Mouse (Mus musculus): ENCODE measurements at regions not wholly inside any gene's neighbourhood (a gene's known extent, or its start where the extent isn't known, plus 50 kb on each side); places are given as distances from the start of the nearest gene placed in this dataset.

DNA sequence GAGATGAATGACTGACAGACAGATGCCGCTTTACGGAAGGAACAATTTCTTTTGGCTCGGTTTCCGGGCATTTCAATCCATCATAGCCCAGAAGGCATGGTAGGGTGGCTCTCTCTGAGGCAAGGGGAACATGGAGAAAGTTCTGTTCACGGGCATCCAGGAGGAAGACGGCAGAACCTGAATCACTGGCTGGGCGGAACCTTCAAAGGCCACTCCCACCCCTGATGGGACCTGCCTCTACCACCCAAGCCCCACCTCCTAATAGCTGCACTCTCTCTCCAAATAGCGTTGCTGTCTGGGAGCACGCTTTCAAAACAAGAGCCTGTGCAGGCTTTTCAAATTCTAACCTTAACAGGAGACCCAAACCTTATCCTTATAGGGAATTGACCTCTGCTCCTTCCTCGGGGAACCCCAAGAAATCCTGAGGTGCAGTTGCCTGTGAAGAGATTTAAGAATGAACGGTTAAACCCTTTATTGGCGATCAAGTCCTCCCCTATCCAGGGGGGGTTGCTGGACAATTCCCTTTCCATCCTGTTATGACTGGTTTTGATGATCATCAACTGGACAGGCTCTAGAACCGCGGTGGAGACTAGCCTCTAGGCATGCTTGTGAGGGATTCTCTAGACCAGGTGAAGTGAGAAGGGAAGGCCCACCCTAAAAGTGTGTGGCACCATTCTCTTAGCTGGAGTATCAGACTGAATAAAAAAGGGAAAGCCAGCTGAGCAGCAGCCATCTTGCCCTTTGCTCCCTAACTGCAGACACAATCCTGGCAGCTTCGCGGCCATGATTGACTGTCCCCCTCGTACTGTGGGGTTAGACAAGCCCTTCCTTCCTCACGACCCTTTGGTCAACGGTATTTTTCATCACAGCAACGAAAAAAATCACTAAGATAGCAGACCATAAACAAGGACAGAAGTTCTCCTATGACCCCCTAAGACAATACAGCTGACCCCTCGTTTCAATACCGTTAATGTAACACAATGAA is 184.5 kb upstream of the Dyrk2 start:
- no peak for DNase-seq (ENCODE audit: low read depth)

DNA sequence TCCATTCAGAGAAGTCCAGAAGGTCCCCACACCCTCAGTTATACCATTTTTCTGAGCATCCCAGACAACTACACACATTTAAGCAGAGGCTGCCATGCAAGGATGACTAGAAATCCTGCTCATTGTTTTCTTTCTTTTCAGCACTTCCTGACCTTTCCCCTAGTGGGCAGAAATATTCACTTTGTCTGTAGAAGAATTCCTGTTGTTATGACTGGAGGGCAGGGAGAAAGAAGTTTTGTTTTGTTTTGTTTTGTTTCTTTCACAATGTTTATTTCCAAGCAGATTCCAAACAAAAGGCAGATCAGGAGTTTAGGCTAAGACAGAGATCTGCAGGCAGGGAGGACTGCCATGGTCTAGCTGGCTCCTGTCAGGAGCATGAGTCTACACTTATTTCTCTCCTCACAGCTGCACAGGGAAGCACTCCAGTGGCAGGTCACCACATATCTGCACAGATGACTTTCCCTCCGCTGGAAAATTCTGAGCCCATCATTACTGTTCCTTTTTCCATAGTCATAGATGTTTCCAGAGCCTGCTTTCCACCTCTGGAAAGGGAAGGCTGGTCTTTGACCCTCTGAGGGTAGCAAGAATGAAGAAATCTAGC is 182.5 kb upstream of the Dyrk2 start:
- no peak for DNase-seq (ENCODE audit: low read depth)

DNA sequence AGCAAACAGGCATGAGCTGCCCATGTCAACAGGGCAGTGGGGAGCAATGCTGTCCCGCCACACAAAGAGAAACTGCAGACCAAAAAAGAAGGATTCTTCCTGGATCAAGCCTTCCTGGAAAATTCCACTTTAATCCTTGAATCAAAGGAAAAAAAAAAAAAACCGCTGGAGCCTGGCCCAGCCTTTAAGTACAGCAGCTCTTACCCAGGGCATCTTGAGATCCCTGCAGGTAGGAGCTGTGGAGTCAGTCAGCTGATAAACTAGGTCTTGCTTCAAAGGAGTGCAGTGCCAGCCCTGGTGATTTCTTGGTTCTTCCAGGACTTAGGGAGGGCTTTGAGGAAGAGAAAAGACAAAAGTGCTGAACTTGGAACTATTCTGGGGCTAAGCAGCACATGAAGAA is 181.6 kb upstream of the Dyrk2 start:
- DNase-seq (ENCODE audit: low read depth), result no peak

DNA sequence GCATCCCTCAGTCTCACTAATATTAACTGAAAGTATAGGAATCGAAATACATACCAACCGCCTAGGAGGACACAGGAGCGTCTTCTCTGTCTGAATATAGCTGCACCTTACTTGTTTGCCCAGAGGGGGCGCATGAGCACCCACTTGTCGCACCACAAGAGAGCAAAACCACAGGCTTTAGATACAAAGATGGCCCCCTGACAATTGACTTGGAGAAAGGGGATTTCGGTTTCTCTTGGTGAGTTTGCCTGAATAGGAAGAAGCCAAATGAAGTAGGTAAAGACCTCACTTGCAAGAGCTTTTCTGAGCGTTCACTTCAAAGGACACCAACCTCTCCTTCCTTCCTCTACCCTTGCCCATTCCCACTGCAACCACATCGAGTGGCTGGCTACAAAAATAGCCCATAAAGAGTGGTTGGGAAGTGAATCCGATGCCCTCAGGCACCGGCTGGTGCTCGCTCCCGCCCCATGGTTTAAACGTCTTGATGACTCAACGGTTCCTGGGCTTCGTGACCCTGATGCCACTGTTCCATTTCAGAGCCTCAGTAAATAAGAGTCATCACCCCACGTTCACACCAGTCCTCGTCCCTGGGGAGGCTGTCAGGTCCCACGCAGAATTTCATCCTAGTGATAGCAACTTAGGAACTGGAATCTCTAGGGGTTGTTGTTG is 180.1 kb upstream of the Dyrk2 start:
- peak; percentile 83 for DNase-seq (ENCODE audit: low read depth)

DNA sequence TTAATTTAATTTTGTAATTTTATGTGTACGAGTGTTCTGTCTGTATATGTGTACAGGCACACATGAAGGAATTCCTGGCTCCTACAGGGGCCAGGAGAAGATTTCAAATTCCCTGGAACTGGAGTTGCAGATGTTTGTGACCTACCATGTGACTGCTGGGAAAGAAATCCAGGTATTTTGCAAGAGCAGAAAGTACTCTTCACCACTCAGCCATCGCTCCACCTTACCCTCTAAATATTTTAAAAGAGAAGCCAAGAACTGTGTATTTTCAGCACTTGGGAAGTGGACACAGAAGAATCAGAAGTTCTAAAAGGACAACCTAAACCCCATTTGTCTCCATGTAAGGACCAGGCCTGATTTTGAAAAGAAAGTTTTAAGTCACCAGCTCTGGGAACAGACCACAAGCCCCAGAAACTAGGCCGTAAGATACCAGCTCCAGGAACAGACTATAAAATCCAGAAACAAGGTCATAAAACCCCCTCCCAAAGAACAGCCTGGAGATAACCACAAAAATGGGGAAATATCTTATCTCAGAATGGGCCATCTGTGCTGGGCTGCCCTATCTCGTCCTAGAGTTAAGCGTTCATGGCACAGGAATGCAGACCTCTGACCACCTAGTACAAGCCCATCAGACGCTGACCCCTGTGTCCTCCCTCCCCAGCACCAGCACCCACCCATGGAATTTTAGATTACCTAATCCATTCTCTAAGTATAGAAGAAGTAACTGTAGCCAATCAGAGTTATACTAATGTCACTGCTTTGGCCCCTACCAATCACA is 178.8 kb upstream of the Dyrk2 start:
- no peak for DNase-seq (ENCODE audit: low read depth)

DNA sequence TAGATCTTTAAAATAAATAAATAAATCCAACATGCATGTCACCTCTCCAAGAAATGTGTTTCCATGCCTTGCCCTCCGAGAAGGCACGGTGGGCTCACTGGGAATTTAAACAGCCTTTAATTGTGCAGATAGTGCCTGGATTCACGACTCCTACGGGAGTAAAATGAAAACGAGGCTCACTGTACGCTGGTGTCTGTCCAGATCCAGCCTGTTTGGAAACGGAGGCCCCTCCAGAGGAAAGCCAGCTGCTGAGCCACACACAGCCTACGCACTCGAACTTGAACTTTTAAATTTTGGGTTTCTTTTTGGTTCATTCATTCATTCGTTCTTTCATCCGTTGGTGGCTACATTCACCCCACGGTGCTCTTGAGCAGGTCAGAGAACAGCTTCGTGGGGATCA is 175.1 kb upstream of the Dyrk2 start:
- DNase-seq (ENCODE audit: low read depth), result no peak

DNA sequence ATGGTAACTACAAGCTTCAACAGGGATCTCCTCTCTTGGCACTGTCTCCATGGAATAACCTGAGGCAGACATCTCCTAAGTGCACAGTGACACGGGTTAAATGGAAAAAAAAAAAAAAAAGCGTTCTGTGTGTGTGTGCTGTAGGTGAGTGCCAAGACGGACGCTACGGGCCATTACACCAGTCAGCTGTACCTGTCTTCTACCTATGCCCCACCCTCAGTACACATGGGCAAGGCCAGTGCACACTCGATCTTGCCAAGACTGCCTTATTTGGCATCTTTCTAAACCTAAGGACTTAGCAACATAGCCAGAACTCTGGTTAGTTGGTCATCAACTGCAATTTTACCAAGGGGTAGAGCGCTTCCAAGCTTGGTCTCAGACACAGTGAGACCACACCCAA is 173.1 kb upstream of the Dyrk2 start:
- no peak for DNase-seq (ENCODE audit: low read depth)

DNA sequence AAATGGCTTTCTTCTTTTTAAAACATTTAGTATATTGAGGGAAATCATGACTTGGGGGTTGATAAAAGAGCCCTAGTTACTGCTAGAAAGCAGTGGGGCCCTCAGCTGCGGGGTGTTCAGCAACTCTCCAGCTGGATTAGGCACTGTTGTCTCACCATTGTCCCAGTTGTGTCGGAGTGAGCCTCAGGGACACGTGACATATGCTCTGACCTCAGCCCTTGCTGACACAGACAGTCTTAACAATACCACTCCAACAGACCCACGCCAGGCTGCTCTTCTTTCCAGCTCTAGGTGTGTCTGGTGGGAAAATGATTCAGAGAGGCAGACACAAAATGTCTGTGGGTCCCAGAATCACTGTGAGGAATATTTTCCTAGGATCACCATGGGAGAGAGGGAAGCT is 170.2 kb upstream of the Dyrk2 start:
- no peak for DNase-seq (ENCODE audit: low read depth)

DNA sequence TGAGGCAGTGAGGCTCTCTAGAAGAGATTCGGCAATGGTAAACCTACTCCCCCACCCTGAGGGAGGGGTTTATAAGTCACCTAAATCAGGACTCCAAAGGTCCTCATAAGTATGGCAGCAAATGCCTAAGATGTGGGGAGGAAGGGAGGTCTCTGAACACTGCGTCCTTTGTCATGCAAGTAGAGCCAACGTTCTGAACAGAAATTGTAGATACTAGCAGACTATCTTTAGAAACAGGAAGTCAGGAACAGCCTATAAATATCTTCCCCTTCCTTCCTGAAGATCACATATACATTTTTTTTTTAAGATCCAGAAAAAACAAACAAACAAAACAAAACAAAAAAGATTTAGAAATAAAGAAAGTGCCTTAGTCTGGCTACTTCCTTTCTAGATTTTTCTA is 169.7 kb upstream of the Dyrk2 start:
- no peak for DNase-seq (ENCODE audit: low read depth)

DNA sequence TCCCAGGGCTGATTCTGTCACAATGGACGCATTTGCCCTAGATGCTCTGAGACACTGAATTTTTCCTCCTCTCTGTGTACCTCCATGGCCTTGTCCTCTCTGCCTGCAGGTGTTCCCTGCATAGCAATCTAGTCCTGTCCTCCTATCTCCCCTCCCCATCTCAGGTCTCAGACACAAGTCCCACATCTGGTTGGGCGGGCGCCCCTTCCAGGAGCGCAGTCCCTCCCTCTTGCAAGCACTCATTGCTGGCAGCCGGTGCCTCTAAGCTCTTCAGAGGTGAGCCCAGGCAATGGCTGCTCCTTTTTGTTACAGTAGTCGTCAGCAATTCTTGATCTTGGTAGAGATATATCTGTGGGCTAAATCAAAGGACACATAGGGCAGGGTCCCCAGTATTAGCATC is 169.0 kb upstream of the Dyrk2 start:
- DNase-seq (ENCODE audit: low read depth), result no peak

DNA sequence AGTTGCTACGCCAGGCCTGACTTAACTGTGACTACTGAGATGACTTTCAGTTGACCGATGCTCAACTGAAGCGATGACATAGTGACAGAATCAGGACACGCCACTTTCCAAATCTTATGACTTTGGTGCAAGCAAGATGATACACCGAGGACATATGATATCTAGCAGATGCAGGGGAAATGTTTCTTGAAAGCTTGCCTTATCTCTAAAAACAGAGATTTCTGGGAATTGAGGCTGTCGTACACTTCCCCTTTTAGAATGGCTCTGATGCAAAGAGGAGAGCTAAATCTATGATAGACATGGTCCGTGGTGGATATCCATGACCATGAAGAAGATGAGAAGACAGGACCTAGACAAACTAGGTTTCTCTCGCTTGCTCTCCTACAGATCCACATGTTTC is 167.8 kb upstream of the Dyrk2 start:
- no peak for DNase-seq (ENCODE audit: low read depth)

DNA sequence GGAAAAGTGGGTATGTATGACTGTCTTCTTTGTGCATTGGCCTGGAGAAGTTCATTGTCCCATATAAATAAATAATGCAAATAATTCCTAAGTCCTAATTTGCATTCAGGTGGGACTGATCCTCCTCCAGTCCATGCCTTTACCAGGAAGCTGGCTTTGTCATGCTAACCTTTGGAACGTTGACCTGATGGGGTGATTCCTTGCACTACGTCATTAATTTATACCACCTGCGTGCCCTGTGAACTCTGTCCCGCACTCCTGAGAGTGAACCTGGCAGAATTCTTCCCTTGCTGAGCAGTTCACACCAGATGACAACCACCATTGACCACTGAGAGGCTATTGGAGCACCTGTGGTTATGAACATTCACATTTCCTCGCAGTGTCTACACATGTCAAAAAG is 165.9 kb upstream of the Dyrk2 start:
- no peak for DNase-seq (ENCODE audit: low read depth)

DNA sequence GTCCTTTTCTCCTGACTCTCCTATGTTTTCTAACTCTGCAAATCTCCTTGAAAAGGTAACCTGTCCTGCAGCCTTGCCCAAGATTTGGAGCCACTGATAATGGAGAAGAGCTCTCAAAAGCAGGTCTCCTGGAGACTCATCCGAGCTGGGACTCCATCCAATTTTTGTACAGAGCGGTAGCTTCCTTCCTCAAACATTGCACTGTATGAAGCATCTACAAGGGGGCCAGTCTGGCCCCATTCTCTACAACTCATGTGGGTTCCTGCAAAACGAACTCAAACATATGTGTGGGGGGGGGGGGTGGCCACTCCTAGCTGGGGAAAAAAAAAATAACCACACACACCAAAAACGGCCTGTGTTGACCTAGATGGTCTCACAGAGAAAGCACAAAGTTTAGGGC is 164.4 kb upstream of the Dyrk2 start:
- no peak for DNase-seq (ENCODE audit: low read depth)

DNA sequence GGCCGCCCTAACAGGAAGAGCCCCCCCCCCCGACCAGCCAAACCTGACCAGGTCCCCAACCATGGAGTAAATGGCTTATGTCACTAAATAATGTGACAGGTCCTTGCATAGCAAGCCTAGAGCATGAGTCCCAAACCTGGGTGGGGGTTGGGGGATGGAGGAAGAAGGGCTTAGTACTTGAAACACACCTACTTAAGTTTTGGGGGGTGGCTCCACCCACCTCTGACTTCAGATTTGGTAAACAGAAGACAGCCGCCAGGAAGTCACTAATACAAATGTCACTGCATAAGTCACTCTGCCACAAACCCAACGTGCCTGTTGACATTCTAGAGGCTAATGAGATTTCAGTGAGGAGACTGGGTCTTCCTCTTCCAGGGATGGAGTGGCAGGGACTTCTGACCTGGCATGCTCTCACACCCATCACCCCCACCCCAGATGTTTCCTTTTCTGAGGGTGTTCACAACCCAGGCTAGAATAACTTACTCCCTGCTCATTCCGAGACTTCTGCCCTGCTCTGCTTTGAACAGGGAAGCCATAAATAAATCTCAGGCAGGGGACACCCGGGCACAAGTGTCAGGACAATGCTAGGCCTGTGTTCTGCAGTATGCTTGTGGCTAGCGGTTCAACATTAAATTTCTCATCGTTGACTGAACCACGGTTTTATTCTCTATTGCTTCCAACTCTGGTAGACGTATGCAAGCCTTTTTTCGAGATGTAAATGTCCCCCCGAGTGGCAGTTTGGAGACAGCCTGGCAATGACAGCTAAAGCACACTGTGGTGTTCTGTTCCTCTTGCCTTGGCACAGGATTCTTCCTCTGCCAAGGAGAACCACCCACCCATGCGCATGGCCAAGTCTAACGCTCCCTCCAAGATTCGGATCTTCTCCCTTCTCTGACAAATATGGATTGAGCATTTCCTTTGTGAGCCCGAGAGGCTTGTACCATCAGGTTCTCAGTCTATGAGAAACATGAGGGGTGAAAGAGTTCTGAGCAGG is 161.6 kb upstream of the Dyrk2 start:
- peak; percentile 76 for DNase-seq (ENCODE audit: low read depth)

DNA sequence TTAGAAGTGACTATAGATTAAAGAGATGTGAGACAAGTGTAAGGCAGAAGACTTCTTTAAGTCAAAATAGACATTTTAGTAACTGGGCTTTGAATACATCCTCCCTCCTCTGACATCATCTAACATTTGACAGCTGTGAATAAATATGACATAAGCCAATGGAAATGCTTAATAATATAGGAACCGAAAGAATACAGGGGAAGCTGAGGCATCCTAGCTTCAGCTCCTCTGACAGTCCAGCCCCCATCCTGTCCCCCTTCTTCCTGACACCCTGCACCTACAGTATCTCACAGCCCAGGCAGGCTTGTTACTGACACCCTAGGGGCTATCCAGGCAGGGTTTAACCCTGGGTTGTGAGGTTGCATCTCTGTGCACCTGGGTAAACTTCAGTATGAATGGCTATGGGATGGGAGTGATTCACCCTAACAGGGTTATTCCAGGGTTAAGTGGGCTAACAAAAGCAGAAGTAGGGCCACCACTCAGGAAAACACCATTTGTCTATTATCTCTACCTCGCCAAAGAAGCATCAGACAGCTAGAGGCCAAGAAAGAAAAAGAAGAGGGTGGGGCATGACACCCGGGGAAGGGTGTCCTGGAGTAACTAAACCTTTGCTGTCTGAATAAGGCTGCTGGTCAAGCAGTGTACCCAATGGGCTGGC is 158.6 kb upstream of the Dyrk2 start:
- peak; percentile 43 for DNase-seq (ENCODE audit: low read depth)

DNA sequence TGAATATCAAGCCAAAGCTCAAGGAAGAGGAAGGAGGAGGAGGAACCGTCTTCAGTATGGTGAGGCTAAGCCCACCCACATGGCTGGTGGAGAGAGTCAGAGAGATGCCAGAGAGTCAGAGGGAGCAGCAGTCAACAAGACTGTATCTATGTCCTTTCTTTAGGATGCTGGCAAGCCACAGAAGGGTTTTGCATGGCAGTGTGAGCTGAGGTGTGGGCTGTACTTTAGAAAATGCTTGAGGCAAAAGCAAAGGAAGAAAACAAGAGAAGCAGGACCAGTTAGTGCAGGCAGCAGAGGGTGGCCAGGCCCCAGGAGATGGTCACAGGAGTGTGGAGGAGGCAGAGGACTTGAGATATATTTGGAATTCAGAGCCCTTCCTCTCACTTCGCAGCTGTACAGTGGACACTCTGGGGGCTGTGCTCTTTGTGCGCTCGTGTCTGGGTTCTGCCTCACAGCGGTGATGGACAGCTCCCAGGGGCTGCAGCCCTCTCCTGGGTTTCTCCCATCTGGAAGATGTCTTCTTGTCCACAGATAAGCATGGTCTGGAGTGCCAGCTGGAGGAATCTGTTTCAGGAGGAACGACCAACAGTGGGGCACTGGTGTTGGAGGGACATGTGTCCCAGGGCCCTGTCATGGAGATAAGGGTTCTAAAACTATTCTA is 157.4 kb upstream of the Dyrk2 start:
- DNase-seq (ENCODE audit: low read depth), result no peak

DNA sequence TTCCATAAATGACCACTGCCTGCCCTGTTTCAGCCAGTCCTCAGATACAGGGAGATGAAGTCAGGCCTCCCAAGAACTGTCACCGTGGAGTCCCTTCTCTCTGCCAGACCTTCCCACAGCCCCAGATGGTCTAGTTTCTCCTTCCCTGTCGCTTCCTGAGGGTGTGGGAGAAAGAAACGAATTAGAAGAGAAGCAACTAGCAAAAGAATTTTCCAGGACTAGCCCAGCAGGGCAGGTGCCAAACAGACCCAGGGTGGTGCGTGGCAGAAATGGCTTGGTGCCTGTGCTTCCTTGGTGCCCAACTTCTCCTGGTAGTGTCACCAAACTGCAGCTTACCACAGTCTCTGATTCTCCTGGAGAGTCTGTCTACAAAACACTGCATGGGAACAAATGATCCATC is 156.3 kb upstream of the Dyrk2 start:
- no peak for DNase-seq (ENCODE audit: low read depth)

DNA sequence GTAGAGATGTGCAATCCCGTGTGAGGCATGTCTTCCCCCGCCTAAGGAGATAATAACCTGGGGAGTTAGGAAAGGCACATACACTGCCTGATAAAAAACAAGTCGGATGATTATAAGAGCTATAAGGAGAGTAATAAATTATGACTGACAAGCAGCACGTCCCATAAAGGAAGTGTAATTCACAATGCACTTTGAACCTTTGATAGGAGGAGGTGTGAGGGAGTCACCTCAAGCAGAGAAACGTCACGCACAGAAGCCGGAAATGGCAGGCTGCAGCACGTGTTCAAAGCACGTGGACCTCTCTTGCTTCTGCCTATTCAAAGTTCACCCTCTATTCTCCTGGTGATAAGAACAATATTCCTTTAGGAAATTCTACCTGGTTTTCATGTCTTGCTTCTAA is 154.4 kb upstream of the Dyrk2 start:
- DNase-seq (ENCODE audit: low read depth), result no peak

DNA sequence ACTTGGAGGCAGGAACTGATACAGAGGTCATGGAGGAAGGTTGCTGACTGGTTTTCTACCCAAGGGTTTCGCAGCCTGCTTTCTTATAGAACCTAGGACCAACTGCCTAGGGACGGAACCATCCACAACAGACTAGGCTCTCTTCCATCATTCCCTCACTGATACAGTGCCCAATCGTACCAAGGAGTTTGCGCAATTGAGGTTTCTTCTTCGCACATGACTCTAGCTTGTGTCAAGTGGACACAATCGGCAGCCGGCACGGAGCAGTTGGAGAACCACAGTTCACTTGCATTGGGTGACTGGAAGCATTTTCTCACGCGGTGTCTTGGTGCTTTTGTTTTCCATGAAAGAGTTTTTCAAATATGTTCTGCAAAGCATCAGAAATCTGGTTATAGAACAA is 149.1 kb upstream of the Dyrk2 start:
- no peak for DNase-seq (ENCODE audit: low read depth)

DNA sequence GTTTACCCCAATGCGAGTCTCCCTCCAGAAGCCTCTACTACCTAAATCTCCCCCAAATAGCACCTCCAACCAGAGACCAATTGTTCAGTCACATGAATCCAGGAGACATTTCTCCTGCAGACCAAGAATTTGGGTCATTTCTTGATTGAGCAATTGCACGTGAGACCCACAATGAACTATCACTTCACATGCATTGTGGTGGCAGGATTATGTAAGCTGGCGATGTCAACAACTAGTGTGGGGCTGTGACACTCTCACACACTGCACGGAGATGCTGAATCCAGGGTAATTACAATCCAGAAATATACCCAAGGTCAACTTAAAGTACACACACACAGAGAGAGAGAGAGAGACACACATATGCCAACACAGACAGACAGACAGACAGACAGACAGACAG is 148.5 kb upstream of the Dyrk2 start:
- DNase-seq (ENCODE audit: low read depth), result no peak

Data from induced T-regulatory cell, adult 2 months (primary cell).